Mouse (Mus musculus) ES-Bruce4 (cell line): ENCODE measurements around the gene Gca. TPM values are rescaled to one million over a fixed set of nuclear protein-coding genes. Genes with fewer than 3 reads are reported as not detected.
"Not testable (repeated sequence)": the region's sequence is repeated elsewhere in the genome, so short reads cannot be mapped to it uniquely, and the experiment has no call there.

Source experiments
- H3K27ac ChIP-seq: 2 replicates; pipeline ENCODE4 v1.5.1; 2012; ENCODE audit warnings: low read length, inconsistent platforms; ENCODE audit not compliant: insufficient read depth
- H3K27me3 ChIP-seq: 2 replicates; pipeline ENCODE4 v1.6.1; 2012; ENCODE audit warnings: mild to moderate bottlenecking, low read length, inconsistent platforms; ENCODE audit not compliant: control insufficient read depth, poor library complexity, insufficient read depth, severe bottlenecking
- H3K36me3 ChIP-seq: 2 replicates; pipeline ENCODE4 v1.6.1; 2012; ENCODE audit warnings: inconsistent platforms, mild to moderate bottlenecking, low read length, moderate library complexity; ENCODE audit not compliant: control insufficient read depth, poor library complexity, insufficient read depth, severe bottlenecking
- H3K4me1 ChIP-seq: one replicate; pipeline ENCODE4 v1.8.1; 2011; ENCODE audit warnings: low read length; ENCODE audit not compliant: control insufficient read depth, insufficient read depth
- H3K4me3 ChIP-seq: 2 replicates; pipeline ENCODE4 v1.5.1; 2011; ENCODE audit warnings: low read depth, mild to moderate bottlenecking, low read length
- H3K9ac ChIP-seq: 2 replicates; pipeline ENCODE4 v1.6.1; 2012; ENCODE audit warnings: low read depth, mild to moderate bottlenecking, inconsistent platforms; ENCODE audit not compliant: poor library complexity, severe bottlenecking
- H3K9me3 ChIP-seq: replicated peaks from 2 replicates; pipeline ENCODE4 v1.6.1; 2012; ENCODE audit warnings: mild to moderate bottlenecking, low read length, inconsistent platforms; ENCODE audit not compliant: control insufficient read depth, poor library complexity, insufficient read depth, severe bottlenecking
- CTCF ChIP-seq: IDR thresholded peaks from one replicate; pipeline ENCODE4 v1.8.1; 2011; ENCODE audit warnings: low read depth, low read length
- EP300 ChIP-seq: IDR thresholded peaks from 2 replicates; pipeline ENCODE4 v1.6.1; 2011; ENCODE audit warnings: low read depth, low read length; ENCODE audit not compliant: insufficient read depth
- POLR2A ChIP-seq: IDR thresholded peaks from one replicate; pipeline ENCODE4 v1.8.1; 2011; ENCODE audit warnings: low read length; ENCODE audit not compliant: insufficient read depth
- polyA plus RNA-seq: library from polyadenylated mRNA; stranded (reverse); fragments of >200 nt; gene quantifications from 2 replicates; pipeline ENCODE4 v1.2.4, GENCODE M21; 2011; ENCODE audit warnings: low read depth; ENCODE audit not compliant: missing spikeins, insufficient read depth, insufficient read length

Gene Gca
- polyA plus RNA-seq, 1 experiment, result 24.7 TPM

GRCm38 (mm10) chr2:62681667-62682066 is 17.6 kb downstream of the Gca start:
- Histone ChIP-seq H3K9ac (no peak overlapping the region), H3K27ac (no peak overlapping the region), H3K4me3 (no peak overlapping the region), H3K27me3 (no peaks in the 10 kb centered on the region), H3K9me3 (no peaks in the 10 kb centered on the region), H3K36me3 (no peaks in the 10 kb centered on the region), H3K4me1 (no peaks in the 10 kb centered on the region)
- TF ChIP-seq CTCF, result no peak
- no peak for TF ChIP-seq POLR2A
- no peak for TF ChIP-seq EP300

- Histone ChIP-seq H3K9ac (no peak overlapping the region), H3K4me3 (no peak overlapping the region), H3K9me3 (no peaks in the 10 kb centered on the region), H3K27ac (no peak overlapping the region), H3K36me3 (no peaks in the 10 kb centered on the region), H3K4me1 (no peaks in the 10 kb centered on the region), H3K27me3 (no peaks in the 10 kb centered on the region)
- TF ChIP-seq EP300 (no peak), CTCF (no peak), POLR2A (no peak)
Measured at GRCm38 (mm10) chr2:62684989-62685595, 21.0 kb downstream of the Gca start.

- TF ChIP-seq EP300 (no peak), CTCF (no peak), POLR2A (no peak)
- Histone ChIP-seq H3K27me3 (no peaks in the 10 kb centered on the region), H3K27ac (no peak overlapping the region), H3K4me3 (no peak overlapping the region), H3K9me3 (no peaks in the 10 kb centered on the region), H3K4me1 (no peaks in the 10 kb centered on the region), H3K9ac (no peak overlapping the region), H3K36me3 (no peaks in the 10 kb centered on the region)
Measured at GRCm38 (mm10) chr2:62685934-62686333, 21.8 kb downstream of the Gca start.

- no peak overlapping the region for H3K4me3 ChIP-seq
- no peaks in the 10 kb centered on the region for H3K27me3 ChIP-seq
- H3K36me3 ChIP-seq, result no peaks in the 10 kb centered on the region
- TF ChIP-seq EP300, result no peak
- TF ChIP-seq POLR2A, result no peak
- TF ChIP-seq CTCF, result no peak
- no peaks in the 10 kb centered on the region for H3K9me3 ChIP-seq
- H3K27ac ChIP-seq, result no peak overlapping the region
- no peak overlapping the region for H3K9ac ChIP-seq
- no peaks in the 10 kb centered on the region for H3K4me1 ChIP-seq
Measured at GRCm38 (mm10) chr2:62706313-62706712, 42.2 kb downstream of the Gca start.

- Histone ChIP-seq H3K36me3 (no peaks in the 10 kb centered on the region), H3K27ac (no peak overlapping the region), H3K4me1 (no peaks in the 10 kb centered on the region), H3K9me3 (no peaks in the 10 kb centered on the region), H3K9ac (no peak overlapping the region), H3K4me3 (no peak overlapping the region), H3K27me3 (no peaks in the 10 kb centered on the region)
- no peak for TF ChIP-seq EP300
- TF ChIP-seq CTCF, result no peak
- TF ChIP-seq POLR2A, result no peak
Measured at GRCm38 (mm10) chr2:62709633-62710032, 45.5 kb downstream of the Gca start.

GRCm38 (mm10) chr2:62714362-62714761 is 50.3 kb downstream of the Gca start:
- H3K27me3 ChIP-seq, H3K9ac ChIP-seq, H3K27ac ChIP-seq, H3K4me1 ChIP-seq, H3K4me3 ChIP-seq, H3K9me3 ChIP-seq, H3K36me3 ChIP-seq: not testable (repeated sequence)
